Mouse (Mus musculus) testis, adult 2 months (tissue): ENCODE measurements around the gene Trim8.

ENCODE experiments used
- CTCF ChIP-seq: fragments of 200-500 bp; IDR thresholded peaks from 2 replicates; pipeline ENCODE4 v1.5.1; 2012; ENCODE audit warnings: low read depth, mild to moderate bottlenecking, inconsistent platforms, low read length, moderate library complexity; ENCODE audit not compliant: control insufficient read depth, insufficient read depth, insufficient replicate concordance
- POLR2A ChIP-seq: fragments of 200-500 bp; IDR thresholded peaks from 2 replicates; pipeline ENCODE4 v1.6.1; 2012; ENCODE audit warnings: low read depth, mild to moderate bottlenecking, inconsistent platforms, low read length, moderate library complexity; ENCODE audit not compliant: control insufficient read depth

GRCm38 (mm10) chr19:46516667-46517528 lies 15.4 kb downstream of the Trim8 start:
- TF ChIP-seq CTCF (no peak), POLR2A (no peak)
